Mouse (Mus musculus): ENCODE data around the gene Lrrc4c.

The Lrrc4c gene

DNA sequence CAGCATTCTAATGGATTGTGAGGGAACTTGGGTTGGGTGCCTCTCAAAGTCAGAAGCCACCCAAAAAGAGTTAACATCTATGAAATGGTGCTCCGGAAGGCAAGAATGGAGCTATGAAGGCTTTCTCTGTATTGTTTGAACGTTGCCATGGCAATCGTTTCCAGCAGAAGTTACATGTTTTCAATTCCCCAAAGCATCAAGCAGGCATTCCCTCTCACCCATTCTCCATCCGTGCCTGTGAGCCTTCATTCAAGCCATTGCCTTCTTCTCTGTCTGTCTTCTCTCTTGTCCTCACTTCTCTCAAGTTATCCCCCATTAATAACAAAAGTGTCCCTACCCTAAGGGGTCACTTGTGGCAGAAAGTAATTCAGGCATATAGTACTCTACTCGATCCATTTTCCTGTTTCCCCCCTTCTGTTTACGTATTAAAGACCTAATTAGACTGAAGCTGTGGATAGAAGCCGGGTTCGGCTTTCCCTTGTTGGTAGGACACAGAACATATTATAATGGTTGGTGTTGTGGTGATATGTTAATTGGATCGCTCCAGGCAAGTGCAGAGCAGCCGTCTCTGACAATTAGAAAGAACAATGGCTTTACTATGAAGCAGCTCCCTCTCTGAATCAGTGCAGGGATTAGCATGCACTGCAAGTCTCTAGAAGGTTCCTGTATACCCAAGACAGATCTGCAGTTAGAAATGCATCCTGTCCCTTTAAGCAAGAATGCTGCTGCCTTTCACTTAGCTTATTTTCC lies 1160.4 kb downstream of the Lrrc4c start:
- DNase-seq (ENCODE audit: low spot score), result no peak

DNA sequence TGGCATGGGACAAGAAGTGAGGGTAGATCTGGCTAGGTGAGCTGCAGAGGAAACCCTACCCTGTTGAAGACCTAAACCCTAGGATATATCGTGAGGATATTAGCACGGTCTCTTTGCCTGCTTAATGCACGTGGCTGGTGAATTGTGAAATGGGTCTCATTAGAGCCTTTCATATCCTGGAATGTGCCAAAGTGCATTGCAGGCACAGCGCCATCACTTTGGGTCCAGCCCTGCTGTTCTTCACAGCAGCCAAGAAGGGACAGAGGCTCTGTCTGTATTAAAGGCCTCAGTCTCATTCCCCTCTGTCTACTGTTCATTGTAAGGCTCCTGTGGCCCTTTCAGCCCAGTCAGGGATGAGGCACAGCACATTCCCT lies 1160.9 kb downstream of the Lrrc4c start:
- DNase-seq (ENCODE audit: low spot score), result peak; percentile 77

DNA sequence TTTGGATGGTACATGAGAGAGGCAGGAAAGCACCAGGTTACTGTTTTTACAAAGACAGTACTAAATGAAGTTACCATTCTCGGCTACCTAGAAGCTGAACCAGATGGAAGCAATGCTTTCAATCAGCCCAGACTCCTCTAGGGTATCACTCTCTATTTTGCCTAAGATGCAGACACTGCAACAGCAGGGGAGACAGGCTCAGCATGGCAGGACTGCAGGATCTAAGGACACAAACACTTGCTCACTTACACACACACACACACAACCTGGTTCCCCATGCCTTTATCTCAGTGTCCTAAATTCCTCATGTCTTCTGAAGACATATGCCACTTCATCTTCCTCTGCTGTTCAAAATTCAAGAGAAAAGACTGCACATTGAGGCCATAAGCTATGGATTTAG lies 1167.0 kb downstream of the Lrrc4c start:
- no peak for DNase-seq (ENCODE audit: low spot score)

DNA sequence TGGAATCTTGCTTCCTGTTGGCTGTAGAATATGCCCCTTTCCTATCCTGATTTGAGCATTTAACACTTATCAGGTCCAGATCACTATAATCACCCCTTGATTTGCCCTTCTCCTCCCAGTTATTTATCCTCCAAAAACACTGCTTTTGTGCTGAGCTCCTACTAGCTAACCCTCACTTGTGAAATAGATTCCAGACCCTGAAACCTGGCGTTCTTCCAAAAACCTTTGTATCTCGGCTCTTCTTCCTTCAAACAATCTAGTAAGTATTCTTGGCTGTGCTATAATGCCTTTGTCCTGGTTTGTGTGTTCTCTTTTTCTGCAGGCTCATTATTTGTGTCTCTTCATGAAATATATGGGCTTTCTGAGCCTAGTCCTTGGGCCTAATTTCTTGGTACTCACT lies 1167.6 kb downstream of the Lrrc4c start:
- DNase-seq (ENCODE audit: low spot score), result peak; percentile 79

DNA sequence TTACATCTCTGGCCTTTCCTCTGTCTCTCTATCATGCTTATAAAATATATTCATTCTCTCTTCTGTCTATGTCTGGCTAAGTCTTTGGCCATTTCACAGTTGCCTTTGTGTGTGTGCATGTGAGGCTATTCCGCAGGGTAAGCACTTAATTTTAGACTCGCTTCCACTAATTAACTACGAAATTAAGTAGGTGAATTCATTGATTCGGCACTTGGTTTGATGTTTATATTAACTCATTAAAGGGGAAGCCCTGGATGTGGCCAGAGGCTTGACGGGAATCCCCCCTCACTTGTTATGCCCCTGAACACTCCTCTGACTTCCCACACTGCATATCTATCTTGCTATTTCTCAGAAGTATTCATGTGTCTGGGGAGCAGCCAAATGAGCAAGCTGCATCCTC lies 1169.6 kb downstream of the Lrrc4c start:
- no peak for DNase-seq (ENCODE audit: low spot score)

DNA sequence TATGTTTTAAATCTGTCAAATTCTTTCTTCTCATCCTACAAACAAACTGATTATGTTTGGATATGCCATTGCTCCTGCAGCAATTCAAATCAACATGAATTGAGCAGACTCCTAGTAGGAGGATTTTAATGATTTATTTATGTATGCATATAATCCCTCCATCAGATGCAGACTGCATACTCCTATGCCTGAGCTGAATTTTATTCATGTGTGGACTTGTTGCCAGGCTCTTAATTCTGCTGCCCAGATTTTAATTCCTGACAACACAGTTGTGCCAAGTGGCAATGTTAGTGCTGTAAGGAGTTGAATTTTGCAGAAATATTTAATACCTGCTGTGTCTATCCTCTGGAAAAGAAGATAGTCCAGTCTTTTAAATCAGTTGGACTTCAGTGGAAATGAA lies 1179.1 kb downstream of the Lrrc4c start:
- no peak for DNase-seq (ENCODE audit: low spot score)

DNA sequence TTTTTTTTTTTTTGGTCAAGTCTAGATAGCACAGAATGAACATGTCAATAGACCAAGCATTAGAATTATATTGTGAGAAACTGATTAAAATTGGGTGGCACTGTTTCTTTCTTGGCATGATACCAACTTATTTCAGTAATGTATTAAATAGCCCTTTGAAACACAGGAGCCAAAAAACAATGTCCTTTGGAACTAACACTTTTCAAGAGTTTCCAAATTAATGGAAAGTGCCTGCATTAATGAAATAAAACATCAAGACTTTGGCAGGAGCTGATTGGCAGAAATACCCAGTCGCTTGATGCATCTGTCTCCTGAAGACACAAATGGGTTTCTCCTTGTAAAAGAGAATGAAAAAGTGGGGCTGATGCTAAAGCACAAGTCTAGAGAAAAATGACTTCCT lies 1184.5 kb downstream of the Lrrc4c start:
- DNase-seq (ENCODE audit: low spot score), result no peak

DNA sequence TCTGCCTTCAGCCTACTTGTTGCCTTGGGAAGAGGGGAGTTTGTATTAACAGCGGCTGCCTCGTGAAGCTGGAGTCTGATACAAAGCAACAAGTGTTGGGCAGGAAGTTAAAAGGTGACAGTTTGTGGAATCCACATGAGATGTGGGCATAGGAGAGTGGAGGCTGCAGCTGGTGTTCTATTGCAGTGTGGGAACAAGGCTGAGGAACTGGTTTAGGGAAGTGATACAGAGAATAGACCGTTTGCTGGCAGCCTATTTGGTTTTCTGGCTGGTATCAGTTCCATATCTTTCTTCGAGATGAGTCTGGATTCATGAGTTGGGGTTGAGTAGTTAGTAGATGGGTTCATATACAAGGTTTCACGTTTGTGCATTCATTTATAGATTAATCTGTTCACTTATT lies 1186.9 kb downstream of the Lrrc4c start:
- DNase-seq (ENCODE audit: low spot score), result no peak

DNA sequence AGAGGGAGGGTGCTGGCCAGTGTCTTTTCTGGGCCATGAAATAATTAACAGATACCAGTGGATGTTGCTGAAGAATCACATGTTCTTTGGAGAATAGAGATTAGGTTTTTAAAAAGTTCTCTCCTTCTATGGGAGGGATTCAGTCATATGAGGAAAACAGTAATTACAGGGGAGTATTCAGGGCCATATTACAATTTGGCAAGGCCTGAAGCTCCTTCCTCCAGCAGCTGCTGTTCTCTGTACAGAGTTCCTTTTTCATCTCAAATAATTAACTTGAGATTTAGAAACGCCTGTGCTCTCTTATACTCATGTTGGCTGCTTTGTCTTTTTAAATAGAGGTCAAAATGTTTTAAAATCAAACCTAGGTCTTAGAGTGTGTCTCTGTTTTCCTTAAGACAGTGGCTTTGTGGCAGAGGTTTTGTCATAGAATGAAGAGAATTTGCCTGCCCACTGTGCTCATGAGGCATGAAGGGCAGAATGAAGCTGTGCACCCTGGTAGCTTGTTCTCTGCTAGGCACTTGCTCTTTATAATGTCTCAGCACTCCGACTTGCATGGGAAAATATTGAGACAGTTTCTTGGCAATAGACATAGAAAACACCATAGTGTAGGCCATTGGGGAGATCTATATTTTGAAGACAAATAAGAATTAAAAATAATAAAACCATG lies 1206.4 kb downstream of the Lrrc4c start:
- peak; percentile 19 for DNase-seq (ENCODE audit: low spot score)

DNA sequence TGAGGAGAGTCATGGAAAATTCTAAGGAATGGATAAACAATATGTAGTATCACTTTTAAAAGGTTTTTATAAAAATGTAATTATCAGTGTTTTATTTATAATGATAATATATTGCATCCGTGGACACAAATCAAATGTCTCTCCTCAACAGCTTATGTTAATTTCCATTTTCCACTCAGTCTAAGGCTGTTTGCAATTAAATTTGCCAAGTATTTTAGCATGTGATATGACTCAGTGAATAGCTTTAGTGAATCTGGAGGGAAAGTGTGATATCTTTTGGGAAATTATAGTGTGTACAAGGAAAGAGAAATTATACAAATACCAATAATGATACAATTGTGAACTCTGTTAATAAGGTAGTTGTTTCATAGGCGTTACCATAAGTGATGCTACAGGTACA lies 1207.1 kb downstream of the Lrrc4c start:
- DNase-seq (ENCODE audit: low spot score), result no peak

DNA sequence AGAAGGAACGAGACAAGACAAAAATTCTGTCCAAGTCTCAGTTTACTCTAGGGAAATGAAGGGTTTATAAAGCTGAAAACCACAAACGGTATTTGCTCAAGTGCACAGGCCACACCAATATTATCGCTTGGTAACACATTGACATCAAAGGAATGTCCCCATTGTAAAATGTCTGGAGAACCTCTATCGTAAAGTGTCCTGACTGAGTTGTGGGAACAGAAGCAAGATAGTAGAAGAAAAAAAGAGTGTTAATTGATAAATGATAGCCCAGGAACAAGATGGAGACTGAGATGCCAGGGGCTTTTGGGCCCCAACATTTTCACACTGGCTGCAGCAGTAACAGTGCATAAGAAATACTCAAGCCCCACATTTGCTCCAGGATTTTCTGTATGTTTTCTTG lies 1212.7 kb downstream of the Lrrc4c start:
- DNase-seq (ENCODE audit: low spot score), result no peak

DNA sequence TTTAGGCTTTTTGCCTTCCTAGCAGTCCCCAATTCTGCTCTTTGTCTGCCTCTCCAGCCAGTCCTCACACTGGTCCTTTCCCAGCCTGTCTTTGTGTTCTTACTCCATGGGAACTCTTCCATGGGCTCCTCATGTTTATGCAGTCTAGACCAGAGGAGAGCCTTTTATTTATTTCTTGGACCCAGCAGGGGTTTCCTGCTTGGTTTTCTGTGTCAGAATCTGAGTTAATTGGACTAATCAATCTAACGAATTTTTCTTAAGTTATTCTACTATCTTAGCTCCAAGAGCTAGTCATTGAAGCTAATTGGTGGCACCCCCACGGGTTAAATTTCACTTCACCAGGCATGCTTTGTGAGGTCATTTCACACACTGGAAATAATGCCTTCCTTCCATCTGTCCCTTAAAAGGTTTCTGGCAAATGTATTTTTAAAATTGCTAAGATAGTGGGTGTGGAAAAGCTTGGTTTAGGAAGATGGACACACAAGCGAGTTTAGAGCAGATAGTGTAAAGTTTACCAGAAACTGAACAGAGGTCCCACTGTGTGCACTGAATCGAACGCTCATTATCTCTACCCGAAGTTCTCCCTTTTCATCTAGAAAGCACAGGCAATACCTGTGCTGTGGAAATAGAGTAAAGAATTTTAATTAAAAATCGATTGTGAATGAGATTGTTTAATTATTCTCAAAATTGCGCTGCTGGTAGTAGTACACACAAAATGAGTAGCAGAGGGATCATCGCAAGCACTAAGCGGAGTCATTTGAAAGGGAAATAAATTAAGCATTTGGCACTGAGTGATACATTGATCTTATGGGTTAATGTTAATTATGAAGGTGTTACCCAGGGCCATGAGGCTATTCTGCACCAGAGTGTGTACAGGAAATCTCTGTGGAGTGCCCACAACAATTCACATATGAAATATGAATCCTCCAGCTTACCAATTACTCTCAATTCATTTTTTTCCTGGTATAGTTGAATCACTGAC lies 1226.0 kb downstream of the Lrrc4c start:
- DNase-seq (ENCODE audit: low spot score), result no peak

DNA sequence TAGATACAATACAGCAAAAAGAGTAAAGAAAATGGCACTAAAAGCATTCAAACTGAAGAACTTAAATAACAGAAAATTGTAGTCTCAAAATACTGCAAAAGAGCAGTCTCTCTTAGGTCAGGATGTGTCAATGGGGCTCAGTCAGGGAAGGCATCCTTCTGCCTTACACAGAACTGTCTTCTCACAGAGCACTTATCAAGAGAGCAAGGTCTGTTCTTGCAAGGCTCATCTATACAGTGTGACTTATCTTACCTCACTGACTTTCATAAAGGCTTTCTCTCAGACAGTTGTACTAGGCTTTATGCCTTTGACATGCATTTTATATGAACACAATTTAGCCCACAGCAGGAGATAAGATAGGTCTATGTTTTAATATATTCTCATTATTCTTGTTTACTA lies 1226.7 kb downstream of the Lrrc4c start:
- DNase-seq (ENCODE audit: low spot score), result no peak

DNA sequence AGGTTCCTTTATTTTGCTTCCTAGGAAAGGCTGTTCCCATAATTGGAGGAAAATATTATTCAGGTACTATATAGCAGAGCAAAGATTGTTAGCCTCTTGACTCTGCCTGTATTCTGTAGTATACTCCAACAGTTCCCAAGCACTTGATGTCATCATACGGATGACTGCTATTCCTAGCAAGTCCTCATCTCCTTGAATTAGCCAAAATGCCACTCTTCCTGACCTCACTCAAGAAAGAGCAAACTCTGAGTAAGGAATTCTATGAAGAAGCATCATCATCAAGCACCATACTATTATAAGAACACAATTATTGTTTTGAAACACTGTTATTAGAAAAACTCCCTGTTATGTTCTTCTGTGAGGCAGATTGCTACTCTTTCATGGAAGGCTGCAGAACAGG lies 1228.0 kb downstream of the Lrrc4c start:
- DNase-seq (ENCODE audit: low spot score), result no peak

DNA sequence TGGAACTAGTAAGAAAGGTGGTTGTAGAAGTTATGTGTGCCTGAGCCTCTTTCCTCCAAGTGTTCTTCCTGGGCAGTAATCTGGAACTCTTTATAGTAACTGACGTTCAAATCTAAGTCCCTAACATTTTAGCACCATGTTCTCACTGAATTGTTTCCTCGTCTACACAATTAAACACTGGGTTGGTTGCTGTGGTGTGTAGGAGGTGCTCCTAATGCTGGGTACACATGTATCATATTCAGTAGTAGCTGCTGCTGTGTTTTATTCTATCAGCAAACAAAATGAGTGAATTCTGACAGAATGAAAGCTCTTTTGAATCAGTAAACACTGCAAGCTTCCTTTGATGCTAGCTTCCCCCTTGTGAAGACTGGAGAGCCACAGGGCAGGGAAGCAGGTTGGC lies 1246.5 kb downstream of the Lrrc4c start:
- no peak for DNase-seq (ENCODE audit: low spot score)

DNA sequence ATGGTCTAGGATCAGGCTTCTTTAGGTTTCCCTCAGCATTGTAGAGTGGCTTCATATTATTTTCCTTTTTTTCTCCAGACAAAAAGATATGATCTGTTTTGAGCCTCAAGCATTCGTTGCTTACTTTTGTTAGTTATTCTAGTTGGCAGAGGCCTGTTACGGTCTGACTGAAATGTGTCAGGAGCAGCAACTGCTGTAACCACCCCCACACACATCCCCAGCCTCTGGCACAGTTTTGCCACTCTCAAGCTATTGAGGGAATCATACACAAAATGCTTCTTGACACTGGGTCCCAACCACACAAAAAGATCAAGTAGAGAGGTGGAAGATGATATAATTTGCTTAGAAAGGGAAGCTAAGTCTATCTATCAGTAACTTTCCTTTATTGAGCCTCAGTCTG lies 1251.0 kb downstream of the Lrrc4c start:
- DNase-seq (ENCODE audit: low spot score), result no peak

DNA sequence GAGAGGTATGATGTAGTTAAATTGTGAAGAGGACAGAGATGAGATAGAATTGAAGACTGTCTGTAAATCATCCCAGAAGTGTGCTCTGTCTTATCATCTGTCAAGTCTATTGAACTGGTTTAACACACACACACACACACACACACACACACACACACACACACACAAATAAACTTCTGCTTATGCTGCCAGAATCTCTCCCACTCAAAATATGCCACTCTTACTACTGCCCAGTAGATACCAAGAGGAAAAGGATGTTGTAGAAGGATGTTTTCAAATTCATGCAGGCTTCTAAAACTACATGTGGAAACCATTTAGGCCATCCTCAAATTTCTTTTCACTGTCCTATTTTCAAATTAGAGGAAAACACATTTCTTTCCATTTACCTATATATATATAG lies 1257.0 kb downstream of the Lrrc4c start:
- no peak for DNase-seq (ENCODE audit: low spot score)

DNA sequence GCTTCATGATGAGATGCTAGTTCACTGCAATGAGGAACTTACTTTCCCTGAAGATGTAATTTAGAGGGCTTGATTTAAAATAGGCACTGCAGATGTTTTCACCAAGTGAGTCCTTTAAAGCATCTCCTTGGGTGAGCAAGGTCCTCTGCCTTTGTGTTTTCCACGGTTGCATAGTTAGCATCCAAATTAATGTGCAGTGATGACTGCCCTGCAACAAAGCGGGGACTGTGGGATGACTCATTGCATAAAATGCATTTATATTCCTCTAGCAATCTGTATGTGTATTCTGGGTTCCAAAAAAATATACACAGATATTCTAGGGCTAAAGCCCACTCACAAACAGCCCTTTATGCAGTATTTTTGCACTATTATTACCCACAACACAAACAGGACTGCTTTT lies 1263.2 kb downstream of the Lrrc4c start:
- DNase-seq (ENCODE audit: low spot score), result no peak

DNA sequence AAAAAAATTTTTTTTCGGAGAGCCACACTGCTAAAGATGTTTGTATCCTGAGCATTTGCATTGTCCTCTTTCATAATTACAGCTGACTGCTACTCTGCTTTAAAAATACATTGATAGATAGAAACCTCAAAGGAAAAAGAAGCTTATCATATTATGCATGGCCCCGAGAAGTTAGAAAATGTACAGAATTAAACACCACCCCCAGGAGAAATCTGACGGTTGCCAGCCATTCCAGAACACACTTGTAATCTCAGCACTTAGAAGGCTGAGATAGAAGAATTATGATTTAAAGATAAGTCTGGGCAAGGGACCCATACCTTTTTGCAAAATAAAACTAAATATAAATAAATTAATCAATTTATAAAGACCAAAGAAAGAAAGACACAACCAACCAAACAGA lies 1268.4 kb downstream of the Lrrc4c start:
- no peak for DNase-seq (ENCODE audit: low spot score)

DNA sequence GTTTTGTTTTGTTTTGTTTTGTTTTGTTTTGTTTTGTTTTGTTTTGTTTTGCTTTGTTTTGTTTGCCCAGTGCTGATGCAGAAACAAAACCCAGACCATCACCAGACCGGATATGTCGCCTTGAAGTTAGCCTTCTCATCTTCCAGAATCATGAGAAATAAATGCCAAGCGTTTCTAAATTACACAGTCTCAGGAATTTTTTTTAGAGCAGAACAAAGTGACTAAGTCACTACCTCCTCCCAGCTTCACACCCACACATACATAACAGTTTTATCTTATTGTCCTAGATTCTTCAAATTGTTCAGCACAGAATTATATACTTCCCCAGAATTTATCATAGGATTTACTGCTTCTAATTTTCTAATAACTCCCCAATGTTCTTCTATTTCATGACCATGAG lies 1272.6 kb downstream of the Lrrc4c start:
- DNase-seq (ENCODE audit: low spot score), result no peak

DNA sequence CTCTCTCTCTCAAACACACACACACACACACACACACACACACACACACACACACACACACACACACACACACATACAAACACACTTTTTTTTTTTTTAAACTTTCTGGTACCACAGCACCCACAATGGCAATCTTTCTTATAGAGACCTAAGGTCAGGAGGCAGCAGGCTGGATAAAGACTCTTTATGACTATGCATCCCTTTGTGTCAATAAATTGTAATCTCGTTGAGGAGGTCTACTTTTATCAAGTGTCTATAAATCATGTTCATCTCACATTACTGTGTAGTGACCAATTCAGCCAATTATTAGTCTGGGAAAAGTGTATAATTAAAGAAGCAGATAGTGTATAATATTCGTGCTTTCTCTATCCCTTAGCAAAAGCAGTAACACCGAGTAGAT lies 1286.2 kb downstream of the Lrrc4c start:
- DNase-seq (ENCODE audit: low spot score), result no peak

DNA sequence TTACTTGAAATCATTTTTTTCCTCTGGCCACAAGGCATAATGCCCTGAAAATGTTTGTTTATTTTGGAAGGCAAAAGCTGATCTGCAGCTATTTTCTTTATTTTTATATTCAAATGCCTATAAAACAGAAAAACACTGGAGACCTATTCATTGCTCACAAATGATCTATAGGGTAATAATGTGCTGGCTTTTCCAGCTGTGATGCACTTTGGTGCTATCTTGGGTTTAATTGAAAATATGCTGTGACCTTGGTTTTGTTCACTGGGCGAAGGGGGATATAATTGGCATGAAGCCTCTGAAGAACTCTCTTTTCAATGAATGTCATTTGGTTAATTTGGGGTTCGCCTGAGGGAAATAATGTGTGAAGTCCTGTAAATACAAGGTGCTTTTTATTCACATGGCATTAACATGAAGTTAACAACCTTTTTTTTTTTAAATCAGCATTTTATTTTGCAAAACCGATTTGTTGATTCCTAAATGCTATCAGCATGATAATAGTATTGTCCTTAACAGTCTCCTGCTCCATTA lies 1286.8 kb downstream of the Lrrc4c start:
- DNase-seq (ENCODE audit: low spot score), result peak; percentile 38

DNA sequence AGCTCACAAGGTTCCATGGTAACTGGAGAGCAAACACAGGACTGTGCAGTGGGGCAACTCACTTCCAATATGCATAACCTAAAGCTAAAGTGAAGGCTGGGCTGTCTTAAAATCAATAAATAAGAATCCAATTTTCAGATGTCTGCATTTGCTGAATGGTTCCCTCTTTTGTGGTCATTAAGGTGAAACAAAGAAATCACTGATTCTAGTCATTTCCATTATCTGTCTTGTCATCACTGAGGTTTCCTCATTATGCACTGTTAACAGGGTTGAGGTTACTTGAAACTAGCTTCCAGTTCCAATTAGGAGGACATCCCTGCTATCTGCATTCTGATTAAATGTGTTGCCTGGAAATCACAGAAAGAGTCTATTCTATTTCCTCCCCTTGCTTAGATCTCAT lies 1291.5 kb downstream of the Lrrc4c start:
- DNase-seq (ENCODE audit: low spot score), result no peak

All from adipocyte (in vitro differentiated cells).